Mouse (Mus musculus): ENCODE data around the gene Tepsin. TPM values are rescaled to one million over a fixed set of nuclear protein-coding genes. Genes with fewer than 3 reads are reported as not detected.
A peak's percentile ranks its signal among the peaks of the same experiment; 100 is the strongest.

Gene Tepsin
- polyA plus RNA-seq, 1 experiment from 2014 or later, result 24.8 TPM

DNA sequence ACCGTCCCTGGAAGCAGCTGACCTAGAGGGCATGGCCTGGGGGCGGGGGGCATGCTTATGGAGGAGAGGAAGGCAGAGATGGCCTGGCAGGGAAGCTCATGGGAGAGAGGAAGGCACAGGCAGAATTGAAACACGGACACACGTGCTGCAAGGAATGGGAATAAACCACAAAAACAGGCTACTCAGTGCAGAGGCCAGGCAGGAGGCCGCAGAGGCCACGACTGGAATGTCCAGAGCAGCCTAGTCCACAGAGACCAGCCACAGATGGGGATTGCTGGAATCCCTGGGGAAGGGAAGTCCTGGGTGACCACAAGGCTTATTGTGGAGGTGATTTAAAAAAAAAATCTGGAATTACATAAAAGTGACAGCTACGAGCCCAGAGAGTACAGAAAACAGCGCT, 49.5 kb downstream of the Tepsin start:
- H3K4me3 ChIP-seq (ENCODE audit: low read depth, low read length), result no peak overlapping the region
- H3K27me3 ChIP-seq (ENCODE audit: control insufficient read depth, insufficient read depth, low read length), result peaks cover 14% of the 10 kb centered on the region
- no peaks in the 10 kb centered on the region for H3K36me3 ChIP-seq (ENCODE audit: control insufficient read depth, insufficient read depth, low read length)
- H3K27ac ChIP-seq (ENCODE audit: low read depth, low read length), result no peak overlapping the region
- ATAC-seq (replicated peaks; ENCODE audit: low FRiP score) (no peak), DNase-seq (ENCODE audit: low spot score) (no peak)
- no peak overlapping the region for H3K9ac ChIP-seq (ENCODE audit: low read length)
- H3K4me2 ChIP-seq (ENCODE audit: low read depth, low read length, severe bottlenecking), result no peak overlapping the region
- peaks cover 18% of the 10 kb centered on the region for H3K4me1 ChIP-seq (replicated peaks; ENCODE audit: control insufficient read depth, insufficient read depth, low read length)
- H3K9me3 ChIP-seq (ENCODE audit: control insufficient read depth, low read length), result no peaks in the 10 kb centered on the region
- 84% methylated on average over 8 of the region's 8 CpGs for WGBS

DNA sequence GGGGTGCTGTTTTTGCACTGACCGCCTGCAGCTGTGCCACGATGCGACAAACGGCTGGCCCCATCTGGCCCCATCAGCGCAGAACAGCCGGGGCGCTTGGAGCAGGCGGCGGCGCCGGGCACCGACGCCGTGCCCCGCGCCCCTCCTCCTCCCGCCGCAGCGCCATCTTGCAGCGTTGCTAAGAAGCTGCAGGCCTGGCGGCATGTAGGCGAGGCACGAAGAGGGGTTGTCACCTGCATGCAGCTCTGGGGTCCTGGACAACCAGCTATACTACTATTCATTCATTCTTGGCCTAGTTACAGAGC, 50.3 kb downstream of the Tepsin start:
- DNase-seq (ENCODE audit: low spot score) (peak; percentile 76), ATAC-seq (replicated peaks; ENCODE audit: low FRiP score) (0 out of 2 replicates have a peak, but pooled peaks have one; percentile 19)
- peak overlapping the region; percentile 29 for H3K9ac ChIP-seq (ENCODE audit: low read length)
- H3K9me3 ChIP-seq (ENCODE audit: control insufficient read depth, low read length), result no peaks in the 10 kb centered on the region
- peaks cover 14% of the 10 kb centered on the region for H3K27me3 ChIP-seq (ENCODE audit: control insufficient read depth, insufficient read depth, low read length)
- H3K4me3 ChIP-seq (ENCODE audit: low read depth, low read length), result peak overlapping the region; percentile 64
- no peaks in the 10 kb centered on the region for H3K36me3 ChIP-seq (ENCODE audit: control insufficient read depth, insufficient read depth, low read length)
- 1% methylated on average over 23 of the region's 23 CpGs for WGBS
- peak overlapping the region; percentile 97 for H3K4me2 ChIP-seq (ENCODE audit: low read depth, low read length, severe bottlenecking)
- H3K27ac ChIP-seq (ENCODE audit: low read depth, low read length), result no peak overlapping the region
- peaks cover 18% of the 10 kb centered on the region for H3K4me1 ChIP-seq (replicated peaks; ENCODE audit: control insufficient read depth, insufficient read depth, low read length)

DNA sequence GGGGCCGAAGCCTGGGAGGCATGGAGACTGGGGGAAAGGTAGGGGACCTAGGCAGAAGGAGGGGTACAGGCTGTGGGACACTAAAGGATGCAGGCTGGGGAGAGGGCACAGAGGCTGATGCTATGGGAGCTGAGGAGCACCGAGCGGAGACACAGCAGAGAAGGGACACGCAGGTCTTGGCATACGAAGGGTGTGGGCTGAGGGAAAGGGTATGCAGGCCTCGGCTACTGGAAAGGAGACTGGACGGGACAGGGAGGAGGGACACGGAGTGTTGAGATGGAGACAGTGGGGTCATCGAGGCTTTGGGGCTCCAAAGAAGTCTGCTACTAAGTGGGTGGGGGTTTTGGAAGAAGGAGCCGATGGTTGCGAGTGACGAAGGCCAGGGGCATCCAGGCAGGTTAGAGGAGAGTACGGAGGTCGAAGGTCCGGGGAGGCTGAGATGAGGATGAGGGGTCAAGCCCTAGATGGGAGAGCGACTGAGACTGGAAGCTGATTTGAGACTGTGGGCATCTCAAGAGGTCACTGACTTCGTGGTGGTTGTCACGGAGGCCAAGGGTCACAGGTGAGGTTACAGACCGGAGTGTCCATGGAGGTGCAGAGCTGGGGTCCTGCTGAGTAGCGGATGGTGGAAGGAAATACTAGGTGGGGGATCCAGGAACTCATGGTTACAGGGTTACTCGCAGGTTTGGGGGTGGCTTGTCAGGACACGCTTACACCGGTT, 50.8 kb downstream of the Tepsin start:
- no peak for DNase-seq (ENCODE audit: low spot score)
- WGBS, result 7% methylated on average over 23 of the region's 23 CpGs
- peak overlapping the region; percentile 97 for H3K4me2 ChIP-seq (ENCODE audit: low read depth, low read length, severe bottlenecking)
- H3K4me3 ChIP-seq (ENCODE audit: low read depth, low read length), result peak overlapping the region; percentile 64
- no peak overlapping the region for H3K27ac ChIP-seq (ENCODE audit: low read depth, low read length)
- peaks cover 14% of the 10 kb centered on the region for H3K27me3 ChIP-seq (ENCODE audit: control insufficient read depth, insufficient read depth, low read length)
- H3K4me1 ChIP-seq (replicated peaks; ENCODE audit: control insufficient read depth, insufficient read depth, low read length), result peaks cover 18% of the 10 kb centered on the region
- ATAC-seq (replicated peaks; ENCODE audit: low FRiP score), result peak; percentile 49; the same call in 1 of the 2 replicates
- no peaks in the 10 kb centered on the region for H3K36me3 ChIP-seq (ENCODE audit: control insufficient read depth, insufficient read depth, low read length)
- H3K9ac ChIP-seq (ENCODE audit: low read length), result peak overlapping the region; percentile 87
- no peaks in the 10 kb centered on the region for H3K9me3 ChIP-seq (ENCODE audit: control insufficient read depth, low read length)

DNA sequence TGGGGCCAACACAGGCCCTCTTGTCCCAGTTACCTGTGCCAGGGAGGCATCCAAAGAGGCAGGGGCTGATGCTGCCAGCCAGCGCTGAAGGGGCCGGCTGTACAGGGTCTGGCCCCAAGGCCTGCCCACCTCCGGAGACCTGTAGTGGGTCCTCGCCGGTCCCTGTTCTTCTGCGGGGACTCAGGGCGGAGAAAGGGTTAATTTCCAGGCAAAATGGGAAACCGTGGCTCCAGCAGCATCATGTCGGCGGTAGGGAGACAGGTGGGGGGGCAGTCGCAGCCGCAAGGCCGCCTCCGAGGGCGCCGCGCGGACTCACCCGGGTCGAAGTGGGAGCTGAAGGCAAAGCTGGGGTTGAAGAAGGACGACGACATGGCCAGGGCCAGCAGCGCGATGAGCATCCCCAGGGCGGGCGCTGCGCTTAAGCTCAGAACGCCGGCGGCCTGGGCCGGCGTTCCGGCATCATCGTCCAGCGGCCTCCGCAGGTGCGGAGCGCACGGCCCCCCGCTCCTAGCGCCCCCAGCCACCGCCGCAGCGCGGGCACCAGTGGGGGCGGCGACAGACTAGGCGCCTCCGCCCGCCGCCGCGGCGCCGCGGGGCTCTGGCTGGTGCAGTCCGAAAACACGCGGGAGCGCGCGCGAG, 51.9 kb downstream of the Tepsin start, which contains the start of gene Aatk:
TSS of gene Aatk (minus strand) at position 615 of the 639 bp plus-strand sequence.
- ATAC-seq (replicated peaks; ENCODE audit: low FRiP score) (no peak; the same call in 1 of the 2 replicates), DNase-seq (ENCODE audit: low spot score) (peak; percentile 77)
- 0 out of 2 replicates have a peak within 1 kb of the TSS, but pooled peaks have one; percentile 12 for H3K27ac ChIP-seq (ENCODE audit: low read depth, low read length)
- H3K36me3 ChIP-seq (ENCODE audit: control insufficient read depth, insufficient read depth, low read length), result no peaks in the 10 kb centered on the region
- H3K4me3 ChIP-seq (ENCODE audit: low read depth, low read length), result peak within 1 kb of the TSS; percentile 64
- peaks cover 14% of the 10 kb centered on the region for H3K27me3 ChIP-seq (ENCODE audit: control insufficient read depth, insufficient read depth, low read length)
- H3K9ac ChIP-seq (ENCODE audit: low read length), result peak within 1 kb of the TSS; percentile 87
- H3K4me1 ChIP-seq (replicated peaks; ENCODE audit: control insufficient read depth, insufficient read depth, low read length), result peaks cover 18% of the 10 kb centered on the region
- WGBS, result under 1% methylated on average over 53 of the region's 63 CpGs
- H3K9me3 ChIP-seq (ENCODE audit: control insufficient read depth, low read length), result no peaks in the 10 kb centered on the region
- H3K4me2 ChIP-seq (ENCODE audit: low read depth, low read length, severe bottlenecking), result peak within 1 kb of the TSS; percentile 97

GRCm38 (mm10) chr11:120045839-120046552, 52.5 kb downstream of the Tepsin start:
- 44% methylated on average over 11 of the region's 11 CpGs for WGBS
- Histone ChIP-seq H3K4me1 (replicated peaks; ENCODE audit: control insufficient read depth, insufficient read depth, low read length) (peaks cover 18% of the 10 kb centered on the region), H3K4me3 (ENCODE audit: low read depth, low read length) (peak overlapping the region; percentile 64), H3K36me3 (ENCODE audit: control insufficient read depth, insufficient read depth, low read length) (no peaks in the 10 kb centered on the region), H3K9me3 (ENCODE audit: control insufficient read depth, low read length) (no peaks in the 10 kb centered on the region), H3K27ac (ENCODE audit: low read depth, low read length) (no peak overlapping the region), H3K4me2 (ENCODE audit: low read depth, low read length, severe bottlenecking) (peak overlapping the region; percentile 97), H3K9ac (ENCODE audit: low read length) (peak overlapping the region; percentile 87), H3K27me3 (ENCODE audit: control insufficient read depth, insufficient read depth, low read length) (peaks cover 14% of the 10 kb centered on the region)
- no peak for DNase-seq (ENCODE audit: low spot score)
- ATAC-seq (replicated peaks; ENCODE audit: low FRiP score), result no peak

- 70% methylated on average over 4 of the region's 4 CpGs for WGBS
- H3K27me3 ChIP-seq (ENCODE audit: control insufficient read depth, insufficient read depth, low read length), result peaks cover 14% of the 10 kb centered on the region
- H3K4me2 ChIP-seq (ENCODE audit: low read depth, low read length, severe bottlenecking), result no peak overlapping the region
- DNase-seq (ENCODE audit: low spot score), result no peak
- no peak overlapping the region for H3K27ac ChIP-seq (ENCODE audit: low read depth, low read length)
- H3K4me3 ChIP-seq (ENCODE audit: low read depth, low read length), result no peak overlapping the region
- no peak overlapping the region for H3K9ac ChIP-seq (ENCODE audit: low read length)
- H3K36me3 ChIP-seq (ENCODE audit: control insufficient read depth, insufficient read depth, low read length), result no peaks in the 10 kb centered on the region
- no peak for ATAC-seq (replicated peaks; ENCODE audit: low FRiP score)
- H3K9me3 ChIP-seq (ENCODE audit: control insufficient read depth, low read length), result no peaks in the 10 kb centered on the region
- H3K4me1 ChIP-seq (replicated peaks; ENCODE audit: control insufficient read depth, insufficient read depth, low read length), result peaks cover 18% of the 10 kb centered on the region
These were observed 53.2 kb downstream of the Tepsin start for GRCm38 (mm10) chr11:120045341-120045740.

- DNase-seq (ENCODE audit: low spot score) (no peak), ATAC-seq (replicated peaks; ENCODE audit: low FRiP score) (no peak)
- H3K9ac ChIP-seq (ENCODE audit: low read length), result no peak overlapping the region
- no peak overlapping the region for H3K27ac ChIP-seq (ENCODE audit: low read depth, low read length)
- WGBS, result 81% methylated on average over 7 of the region's 7 CpGs
- no peak overlapping the region for H3K4me3 ChIP-seq (ENCODE audit: low read depth, low read length)
- no peaks in the 10 kb centered on the region for H3K9me3 ChIP-seq (ENCODE audit: control insufficient read depth, low read length)
- H3K4me2 ChIP-seq (ENCODE audit: low read depth, low read length, severe bottlenecking), result no peak overlapping the region
- peaks cover 10% of the 10 kb centered on the region for H3K4me1 ChIP-seq (replicated peaks; ENCODE audit: control insufficient read depth, insufficient read depth, low read length)
- no peaks in the 10 kb centered on the region for H3K36me3 ChIP-seq (ENCODE audit: control insufficient read depth, insufficient read depth, low read length)
- H3K27me3 ChIP-seq (ENCODE audit: control insufficient read depth, insufficient read depth, low read length), result no peaks in the 10 kb centered on the region; the same call in 1 of the 2 replicates
These were observed 56.2 kb downstream of the Tepsin start for GRCm38 (mm10) chr11:120042141-120042838.

All from forebrain, embryonic 11.5 days (tissue).